Mouse (Mus musculus) liver, embryonic 14.5 days (tissue): Measurements from ENCODE around the gene Stoml2. TPM values are rescaled to one million over a fixed set of nuclear protein-coding genes. Genes with fewer than 3 reads are reported as not detected.
A peak's percentile ranks its signal among the peaks of the same experiment; 100 is the strongest.

Source experiments
- ATAC-seq: fragments of 200-750 bp; cut with Nextera tagmentation; 2 replicates; pipeline ENCODE4 v1.8.0; 2017; ENCODE audit warnings: moderate number of reproducible peaks, mild to moderate bottlenecking, moderate library complexity; ENCODE audit not compliant: insufficient read depth
- DNase-seq, 3 experiments: peaks; one replicate each; pipeline ENCODE4 v3.0.0-alpha.2; 2012 to 2013; ENCODE audit warnings: low read depth in 3 of 3, low spot score in 3 of 3
- H3K27ac ChIP-seq: fragments of 300-500 bp; sonication (generic); 2 replicates; pipeline ENCODE4 v1.5.1; 2014; ENCODE audit warnings: moderate library complexity, mild to moderate bottlenecking, control low read depth, inconsistent platforms
- H3K27me3 ChIP-seq: fragments of 300-500 bp; sonication (generic); 2 replicates; pipeline ENCODE4 v1.6.1; 2014; ENCODE audit warnings: mild to moderate bottlenecking, low read length, moderate library complexity; ENCODE audit not compliant: control insufficient read depth, insufficient read depth
- H3K36me3 ChIP-seq: fragments of 300-500 bp; sonication (generic); replicated peaks from 2 replicates; pipeline ENCODE4 v1.6.1; 2014; ENCODE audit warnings: low read depth; ENCODE audit not compliant: control insufficient read depth, insufficient read depth
- H3K4me1 ChIP-seq, 2 experiments: fragments of 200-500 bp in 1 of 2; fragments of 300-500 bp in 1 of 2; sonication (generic) in 1 of 2; replicated peaks; 2 replicates each; pipeline ENCODE4 v1.6.1; 2012 to 2014; ENCODE audit warnings: antibody characterized with exemption in 1 of 2, inconsistent platforms in 1 of 2, low read length in 1 of 2; ENCODE audit not compliant: control insufficient read depth in 2 of 2, insufficient read depth in 2 of 2
- H3K4me2 ChIP-seq: fragments of 300-500 bp; sonication (generic); 2 replicates; pipeline ENCODE4 v1.6.1; 2014; ENCODE audit warnings: low read depth, mild to moderate bottlenecking, control low read depth, moderate library complexity
- H3K4me3 ChIP-seq, 2 experiments: fragments of 200-500 bp in 1 of 2; fragments of 300-500 bp in 1 of 2; sonication (generic) in 1 of 2; 2 replicates each; pipeline ENCODE4 v1.5.1; 2012 to 2014; ENCODE audit warnings: low read depth in 2 of 2, low read length in 2 of 2, mild to moderate bottlenecking in 2 of 2, control low read depth in 1 of 2, inconsistent platforms in 1 of 2, moderate library complexity in 1 of 2; ENCODE audit not compliant: insufficient read depth in 1 of 2
- H3K9ac ChIP-seq: fragments of 300-500 bp; sonication (generic); replicated peaks from 2 replicates; pipeline ENCODE4 v1.6.1; 2014; ENCODE audit warnings: mild to moderate bottlenecking, control low read depth, moderate library complexity
- H3K9me3 ChIP-seq: fragments of 300-500 bp; sonication (generic); 2 replicates; pipeline ENCODE4 v1.6.1; 2016; ENCODE audit warnings: low read length, mixed read lengths; ENCODE audit not compliant: control insufficient read depth
- CTCF ChIP-seq: IDR thresholded peaks from 2 replicates; pipeline ENCODE4 v1.5.1; 2016; ENCODE audit warnings: antibody characterized with exemption, low read depth, control low read depth
- EP300 ChIP-seq: IDR thresholded peaks from 2 replicates; pipeline ENCODE4 v1.6.1; 2016; ENCODE audit warnings: antibody characterized with exemption, low read depth
- WGBS: fragments of 180-500 bp; shearing (Covaris S2); extraction: QIAGEN DNeasy Blood & Tissue Kit; methylation state at CpG from one replicate; pipeline ENCODE4 v1.1.7; 2014; ENCODE audit not compliant: insufficient replicate concordance; 5-methylcytosine and 5-hydroxymethylcytosine counted together
- polyA plus RNA-seq, 2 experiments: library from polyadenylated mRNA; depleted of rRNA in 1 of 2; stranded (reverse) in 1 of 2; unstranded in 1 of 2; fragments of >200 nt; fragmentation: Nextera tagmentation in 1 of 2; extraction: Ambion mirVana in 1 of 2; gene quantifications; 2 replicates each; pipeline versions ENCODE4 v1.2.1 to v1.2.3; 2012 to 2014

Stoml2 gene
- polyA plus RNA-seq, 2 experiments = 83.2 to 200 TPM

DNA sequence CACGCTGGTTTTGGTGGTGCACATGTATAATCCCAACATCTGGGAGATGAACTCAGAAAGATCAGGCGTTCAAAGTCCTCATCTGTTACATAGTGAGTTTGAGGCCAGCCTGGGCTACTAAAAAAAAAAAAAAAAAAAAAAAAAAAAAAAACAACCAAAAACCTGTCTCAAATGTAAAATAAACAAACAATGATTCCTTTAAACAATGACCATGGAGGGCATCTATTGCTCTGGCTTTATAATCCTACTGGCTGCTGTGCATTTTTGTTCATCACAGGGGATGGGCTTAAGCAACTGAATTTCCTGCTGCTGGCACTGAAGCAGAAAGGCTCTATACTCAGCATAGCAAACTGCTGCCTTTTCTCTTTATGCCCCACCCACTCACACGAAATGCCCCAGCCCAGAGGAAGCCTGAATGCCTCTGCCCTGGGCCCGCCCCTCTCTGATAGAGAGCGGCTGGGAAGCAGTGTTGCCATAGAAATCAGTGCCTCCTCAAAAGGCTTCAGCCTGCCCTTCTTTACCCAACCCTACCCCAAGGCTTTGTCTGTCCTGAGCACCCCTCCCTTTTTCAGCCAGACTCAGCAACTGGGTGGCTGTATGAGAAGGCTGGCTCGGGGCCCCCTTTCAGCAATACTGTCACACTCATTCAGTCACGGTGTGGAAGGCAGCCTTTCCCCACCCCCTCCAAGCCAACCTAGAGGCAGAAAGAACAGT is 12.3 kb upstream of the Stoml2 start:
- H3K27ac ChIP-seq = no peak overlapping the region
- DNase-seq = no peak

DNA sequence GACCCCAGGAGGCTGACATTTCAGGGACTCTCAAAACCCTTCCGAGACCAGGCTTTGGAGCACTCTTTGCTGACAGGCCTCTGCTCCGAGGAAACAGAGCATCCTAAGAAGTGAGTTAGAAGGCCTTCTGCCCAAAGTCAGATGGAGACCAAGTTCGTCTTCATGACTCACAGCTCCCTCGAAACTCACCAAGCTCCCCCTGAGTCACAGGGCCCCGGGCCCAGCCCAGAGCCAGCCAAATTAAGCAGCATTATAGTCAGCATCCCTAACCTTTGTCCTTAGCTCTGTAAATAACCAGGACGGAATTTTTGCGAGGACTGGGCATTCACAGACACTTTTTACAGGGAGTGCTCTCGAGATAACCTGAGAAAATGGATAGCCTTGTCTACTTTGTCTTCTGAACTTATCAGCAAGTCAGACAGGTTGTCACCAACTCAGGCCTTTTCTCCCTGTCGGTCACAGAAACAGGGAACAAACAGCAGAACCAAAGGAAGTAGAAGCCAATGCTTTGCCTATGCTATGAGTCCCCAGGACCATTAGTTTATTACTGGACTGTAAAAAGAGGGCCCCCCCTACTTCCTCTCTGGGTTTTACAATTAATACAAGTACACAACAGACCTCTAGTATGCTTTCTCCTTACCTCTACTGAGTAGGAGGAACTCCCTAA is 9.5 kb upstream of the Stoml2 start:
- no peak for DNase-seq
- peaks cover 41 to 55% of the 10 kb centered on the region in 2 experiments for H3K4me1 ChIP-seq
- H3K27ac ChIP-seq = peak overlapping the region; percentile 10; the same call in 1 of the 2 replicates
- no peak overlapping the region for H3K9ac ChIP-seq
- TF ChIP-seq EP300 (no peak), CTCF (no peak)
- peaks cover 6% of the 10 kb centered on the region for H3K36me3 ChIP-seq
- H3K27me3 ChIP-seq = no peaks in the 10 kb centered on the region
- no peak for ATAC-seq
- H3K9me3 ChIP-seq = no peaks in the 10 kb centered on the region
- no peak overlapping the region for H3K4me3 ChIP-seq
- H3K4me2 ChIP-seq = peak overlapping the region; percentile 27; the same call in 1 of the 2 replicates
- WGBS = 59% methylated on average over 9 of the region's 9 CpGs

More for the DNA sequence above, 12.3 kb upstream of the Stoml2 start:
- WGBS = 18% methylated on average over 7 of the region's 7 CpGs
- no peak for TF ChIP-seq CTCF
- TF ChIP-seq EP300 = no peak
- Histone ChIP-seq H3K27me3 (no peaks in the 10 kb centered on the region), H3K36me3 (no peaks in the 10 kb centered on the region), H3K9me3 (no peaks in the 10 kb centered on the region), H3K4me3 (no peak overlapping the region), H3K4me1 (peaks cover 25 to 35% of the 10 kb centered on the region in 2 experiments), H3K4me2 (no peak overlapping the region), H3K9ac (no peak overlapping the region)
- ATAC-seq = no peak

DNA sequence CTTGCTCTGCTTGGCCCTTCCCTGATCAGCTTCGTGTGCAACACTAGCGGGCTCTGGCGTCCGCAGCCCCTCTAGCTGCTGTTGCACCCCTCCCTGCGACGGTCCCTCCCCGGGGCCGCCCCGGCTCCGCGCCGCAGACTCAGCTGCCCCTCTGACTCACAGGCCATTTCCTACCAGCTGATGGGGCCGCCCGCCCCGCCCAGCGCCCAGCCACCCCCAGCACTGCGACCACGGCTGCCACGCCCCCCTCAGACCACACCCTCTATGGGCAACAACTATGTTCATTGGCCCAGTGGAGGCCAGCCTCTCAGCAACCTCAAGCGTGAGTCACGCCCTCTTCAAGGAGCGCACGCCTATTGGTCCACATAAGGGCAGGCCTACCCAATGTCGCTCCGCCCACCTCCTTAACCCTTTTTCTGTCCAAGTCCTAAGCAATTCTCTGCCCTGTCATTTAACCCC is 8.6 kb upstream of the Stoml2 start:
- no peak for TF ChIP-seq CTCF
- no peak for TF ChIP-seq EP300
- peak; percentile 97 to 98 (median 98) for DNase-seq
- peak overlapping the region; percentile 86 for H3K4me2 ChIP-seq
- peaks cover 10% of the 10 kb centered on the region for H3K36me3 ChIP-seq
- no peaks in the 10 kb centered on the region for H3K27me3 ChIP-seq
- no peaks in the 10 kb centered on the region for H3K9me3 ChIP-seq
- peak overlapping the region; percentile 93 for H3K9ac ChIP-seq
- peak overlapping the region; percentile 98 for H3K27ac ChIP-seq
- ATAC-seq = peak; percentile 92
- under 1% methylated on average over 25 of the region's 25 CpGs for WGBS
- peak overlapping the region; percentile 76 to 84 for H3K4me3 ChIP-seq
- peaks cover 38 to 50% of the 10 kb centered on the region in 2 experiments for H3K4me1 ChIP-seq

- ATAC-seq = peak; percentile 13
- no peaks in the 10 kb centered on the region for H3K9me3 ChIP-seq
- H3K4me2 ChIP-seq = peak overlapping the region; percentile 86
- peak overlapping the region; percentile 93 for H3K9ac ChIP-seq
- H3K4me3 ChIP-seq = peak overlapping the region; percentile 76 to 84
- DNase-seq = no peak
- TF ChIP-seq CTCF = no peak
- TF ChIP-seq EP300 = no peak
- H3K27ac ChIP-seq = peak overlapping the region; percentile 98
- peaks cover 35 to 45% of the 10 kb centered on the region in 2 experiments for H3K4me1 ChIP-seq
- 8% methylated on average over 11 of the region's 11 CpGs for WGBS
- peaks cover 14% of the 10 kb centered on the region for H3K36me3 ChIP-seq
- H3K27me3 ChIP-seq = no peaks in the 10 kb centered on the region
These were observed 8.1 kb upstream of the Stoml2 start for GRCm38 (mm10) chr4:43039609-43040008.
